Mouse (Mus musculus) myocyte (in vitro differentiated cells): ENCODE measurements at regions not wholly inside any gene's neighbourhood (a gene's known extent, or its start where the extent isn't known, plus 50 kb on each side); places are given as distances from the start of the nearest gene placed in this dataset.

Experiments used
- E2F4 ChIP-seq: IDR thresholded peaks from one replicate; pipeline ENCODE4 v1.6.1; 2011; ENCODE audit warnings: mild to moderate bottlenecking, control low read depth, moderate library complexity; ENCODE audit not compliant: insufficient read depth
- MAX ChIP-seq: IDR thresholded peaks from one replicate; pipeline ENCODE4 v1.6.1; 2011; ENCODE audit warnings: low read depth, mild to moderate bottlenecking, control low read depth
- POLR2A ChIP-seq: IDR thresholded peaks from one replicate; pipeline ENCODE4 v1.6.1; 2011; ENCODE audit warnings: low read depth, mild to moderate bottlenecking, control low read depth, moderate library complexity; ENCODE audit not compliant: insufficient read length
- POLR2AphosphoS2 ChIP-seq: IDR thresholded peaks from one replicate; pipeline ENCODE4 v1.6.1; 2011; ENCODE audit warnings: low read depth, control low read depth; ENCODE audit not compliant: insufficient read length
- SRF ChIP-seq: IDR thresholded peaks from one replicate; pipeline ENCODE4 v1.6.1; 2011; ENCODE audit warnings: low read depth; ENCODE audit not compliant: control insufficient read depth, insufficient read length
- TCF12 ChIP-seq: IDR thresholded peaks from one replicate; pipeline ENCODE4 v1.6.1; 2011; ENCODE audit warnings: mild to moderate bottlenecking, control low read depth; ENCODE audit not compliant: poor library complexity, insufficient read depth, severe bottlenecking
- TCF3 ChIP-seq: IDR thresholded peaks from one replicate; pipeline ENCODE4 v1.6.1; 2011; ENCODE audit warnings: low read depth, control low read depth; ENCODE audit not compliant: insufficient read length
- USF1 ChIP-seq: IDR thresholded peaks from one replicate; pipeline ENCODE4 v1.6.1; 2011; ENCODE audit warnings: low read depth, mild to moderate bottlenecking, control low read depth, moderate library complexity

DNA sequence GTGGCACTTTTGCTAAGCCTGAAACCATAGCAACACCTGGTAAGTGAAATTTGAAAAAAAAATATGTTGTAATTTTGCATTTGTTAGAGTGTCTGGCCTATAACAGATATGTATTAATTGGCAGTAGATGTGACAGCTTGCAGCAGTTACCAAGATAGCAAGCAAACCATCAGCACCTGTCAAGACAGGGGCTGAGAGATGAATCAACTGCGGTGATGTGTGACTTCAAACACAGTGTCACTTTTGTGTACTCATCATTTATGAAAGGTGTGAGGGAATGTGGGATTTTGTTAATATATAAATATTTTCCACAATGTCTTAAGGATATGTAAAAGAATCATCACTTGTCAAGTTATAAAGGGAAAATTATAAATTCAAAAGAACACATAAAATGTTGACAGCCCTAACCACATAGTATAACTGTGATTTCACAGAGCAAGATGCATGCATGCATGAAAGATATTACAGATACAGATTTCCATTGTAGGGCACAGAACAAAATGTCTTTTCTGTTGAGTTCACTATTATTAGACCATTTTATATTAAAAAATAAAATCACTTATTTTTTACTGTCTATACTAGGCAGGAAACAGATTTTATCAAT is 1344.7 kb downstream of the Grik2 start:
- TF ChIP-seq MAX: no peak
- TF ChIP-seq POLR2A: no peak
- no peak for TF ChIP-seq SRF
- TF ChIP-seq E2F4: no peak
- no peak for TF ChIP-seq TCF12
- no peak for TF ChIP-seq USF1
- TF ChIP-seq POLR2AphosphoS2: no peak
- no peak for TF ChIP-seq TCF3
